Mouse (Mus musculus) C2C12 (cell line): Measurements from ENCODE around the gene Dand5.

Source experiments
- CTCF ChIP-seq: IDR thresholded peaks from one replicate; pipeline ENCODE4 v1.5.1; 2011; ENCODE audit not compliant: control insufficient read depth, insufficient read depth, insufficient read length
- MAX ChIP-seq: IDR thresholded peaks from one replicate; pipeline ENCODE4 v1.6.1; 2011; ENCODE audit warnings: mild to moderate bottlenecking, control low read depth
- MYOD1 ChIP-seq: IDR thresholded peaks from one replicate; pipeline ENCODE4 v1.6.1; 2011; ENCODE audit warnings: low read depth; ENCODE audit not compliant: control insufficient read depth, insufficient read length
- USF1 ChIP-seq: IDR thresholded peaks from one replicate; pipeline ENCODE4 v1.6.1; 2011; ENCODE audit warnings: low read depth, mild to moderate bottlenecking, control low read depth, moderate library complexity

DNA sequence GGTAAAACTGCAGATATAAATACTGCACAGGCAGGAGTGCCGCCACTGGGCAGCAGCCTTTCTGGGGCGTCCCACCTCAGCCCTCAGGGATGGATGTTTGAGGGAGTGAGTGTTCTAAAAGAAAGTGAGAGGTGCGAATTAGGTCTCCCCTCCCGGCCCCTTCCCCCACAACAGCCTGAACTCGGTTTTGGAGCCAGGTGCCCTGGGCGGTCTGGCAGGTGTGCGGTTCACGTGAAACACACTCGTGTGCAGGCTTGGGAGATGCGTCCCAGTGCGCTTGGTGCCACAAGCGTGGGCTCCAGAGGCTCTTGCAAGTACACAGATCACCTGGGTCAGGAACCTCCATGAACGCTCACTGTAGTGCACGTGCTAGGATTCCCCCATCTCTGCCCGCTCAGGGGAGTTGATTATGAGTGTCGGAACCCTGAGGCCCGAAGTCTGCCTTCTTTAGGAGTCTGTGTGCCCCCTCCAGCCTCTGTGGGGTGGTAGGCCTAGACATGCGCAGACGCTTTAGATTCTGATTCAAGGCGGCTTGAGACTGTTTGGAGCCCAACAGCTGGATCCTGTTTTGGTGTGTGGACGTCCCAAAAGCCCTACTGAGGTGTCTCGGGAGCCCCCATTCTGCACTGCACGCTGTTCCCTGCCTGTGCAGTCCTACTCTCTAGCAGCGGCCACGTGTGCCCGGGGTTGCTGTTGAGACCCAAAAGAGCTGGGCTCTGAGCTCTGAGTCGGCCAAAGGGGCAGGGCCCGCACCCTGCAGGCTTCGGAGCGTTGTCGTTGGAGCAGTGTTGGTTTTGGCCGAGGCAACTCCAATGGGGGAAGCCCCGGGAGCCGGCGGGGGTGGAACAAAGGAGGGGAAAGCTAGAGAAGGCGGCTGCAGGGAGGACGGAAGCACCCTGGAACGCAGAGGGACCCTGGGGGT is 36.6 kb downstream of the Dand5 start:
- TF ChIP-seq CTCF: no peak
- TF ChIP-seq USF1: no peak
- no peak for TF ChIP-seq MYOD1
- TF ChIP-seq MAX: no peak
